8 mouse cellular contexts compared by ENCODE assay signal in the genomic region with DNA sequence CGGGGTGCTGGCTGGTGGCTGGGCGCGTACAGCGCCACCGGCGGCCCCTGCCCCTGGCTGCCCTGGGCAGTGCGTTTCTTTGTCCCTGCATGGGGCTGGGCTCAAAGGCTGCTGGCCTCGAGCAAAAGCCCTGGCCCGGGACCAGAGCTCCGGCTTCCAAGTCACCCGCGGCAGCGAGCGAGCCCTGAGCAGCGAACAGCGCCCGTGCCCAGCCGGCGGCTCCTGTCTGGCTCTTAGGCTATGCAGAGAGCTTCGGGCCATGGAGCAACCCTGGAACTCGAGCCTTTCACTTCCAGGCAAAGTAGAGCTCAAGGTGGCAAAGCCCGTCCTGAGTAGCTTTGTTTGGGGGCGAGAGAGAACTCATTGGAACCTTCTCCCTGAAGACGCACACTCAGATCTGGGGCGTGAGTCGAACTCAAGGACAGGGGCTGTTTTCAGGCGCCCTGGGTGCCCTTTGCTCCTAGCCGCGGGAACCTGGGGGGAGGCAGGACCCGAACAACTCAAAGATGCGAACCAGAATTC. TPM values are rescaled to one million over a fixed set of nuclear protein-coding genes. Genes with fewer than 3 reads are reported as not detected.
A peak's percentile ranks its signal among the peaks of the same experiment; 100 is the strongest.
DNase-seq lines count a peak whose midpoint lies in the region; ATAC-seq and TF ChIP-seq lines count a peak whose summit lies in the region.

No protein-coding gene starts in this region.

- TF ChIP-seq CTCF in Patski (IDR thresholded peaks at IDR 0.05): no peak
- no peak for TF ChIP-seq CTCF in bone marrow, adult 2 months (IDR thresholded peaks at IDR 0.05; ENCODE audit: control insufficient read depth, insufficient read depth, low read length)

- H3K9me3 ChIP-seq in forebrain, embryonic 12.5 days: no peaks in the 10 kb centered on the region

- peak overlapping the region; percentile 64 for H3K9ac ChIP-seq in forebrain, embryonic 12.5 days

- POLR2A ChIA-PET in Patski (lab: Charles Lee): no interaction called here

- in situ Hi-C loops in Patski (cut with MboI; ENCODE audit: low pct_unique_long_range_greater_than_20kb): no loop called here

- intact Hi-C loops in heart, postnatal 25 days (cut with DNase I): loop anchor here (10.0 kb wide), 2 partner anchors 214 to 714 kb away; no protein-coding TSS in a partner anchor

- H3K4me2 ChIP-seq in forebrain, embryonic 12.5 days: peak overlapping the region; percentile 86

- no peak for TF ChIP-seq POLR2A in bone marrow, adult 2 months (IDR thresholded peaks at IDR 0.05; ENCODE audit: borderline replicate concordance, control insufficient read depth, low read depth, low read length)

- H3K4me1 ChIP-seq in bone marrow, adult 2 months (ENCODE audit: control insufficient read depth, insufficient read depth, low read length): no peaks in the 10 kb centered on the region
- peaks cover 50% of the 10 kb centered on the region for H3K4me1 ChIP-seq in forebrain, embryonic 12.5 days

- peak; percentile 23 for ATAC-seq in Patski
- ATAC-seq in forebrain, embryonic 12.5 days (ENCODE audit: low FRiP score): no peak
- no peak for ATAC-seq in megakaryocyte progenitor cell, adult 5-6 weeks (replicated peaks; ENCODE audit: poor library complexity)

- CTCF ChIA-PET in Patski (lab: Charles Lee): interaction anchor here (0.8 to 1.0 kb wide), 2 partner anchors 37 to 268 kb away, joined by 3 read pairs; no protein-coding TSS in a partner anchor

- H3K36me3 ChIP-seq in forebrain, embryonic 12.5 days (replicated peaks): no peaks in the 10 kb centered on the region

- 1% methylated on average over 31 of the region's 31 CpGs for WGBS in bone marrow, adult 2 months
- 1% methylated on average over 31 of the region's 31 CpGs for WGBS in forebrain, embryonic 12.5 days

- peak overlapping the region; percentile 4 for H3K4me3 ChIP-seq in bone marrow, adult 2 months (replicated peaks; ENCODE audit: control insufficient read depth, low read depth, low read length)
- peak overlapping the region; percentile 57 for H3K4me3 ChIP-seq in forebrain, embryonic 12.5 days (replicated peaks)

- H3K27me3 ChIP-seq in Patski: peaks cover 11% of the 10 kb centered on the region
- peaks cover 76% of the 10 kb centered on the region for H3K27me3 ChIP-seq in forebrain, embryonic 12.5 days

- no peak overlapping the region for H3K27ac ChIP-seq in bone marrow, adult 2 months (ENCODE audit: control insufficient read depth, insufficient read depth, low read depth, low read length, poor library complexity)
- no peak overlapping the region for H3K27ac ChIP-seq in forebrain, embryonic 12.5 days

- DNase-seq in Patski (ENCODE audit: low read depth, low spot score): no peak
- DNase-seq in heart, postnatal 25 days (ENCODE audit: low spot score): peak; percentile 21
- DNase-seq in kidney, postnatal 4 days: peak; percentile 63 to 77
- DNase-seq in lung, postnatal 25 days (ENCODE audit: low spot score): peak; percentile 14
- peak; percentile 12 for DNase-seq in skeletal muscle tissue, adult 2 months (ENCODE audit: low read depth, low spot score)

RNA-seq across cellular contexts. Expression of a gene that starts 0.8 kb away (rescaled TPM):
- polyA plus RNA-seq in Patski (2021): 2.0 TPM
- polyA plus RNA-seq in bone marrow, adult 2 months (2011; ENCODE audit: insufficient read depth, insufficient read length, low replicate concordance, missing spikeins): not detected in 2 replicates
- polyA plus RNA-seq in forebrain, embryonic 12.5 days (2016; fragmentation: Nextera tagmentation; extraction: Ambion mirVana): 2.8 and 3.8 TPM in 2 replicates
- total RNA-seq in heart, postnatal 25 days (2021): 1 to 10 TPM; 7.3 to 7.5 TPM
- total RNA-seq in megakaryocyte progenitor cell, adult 5-6 weeks (2015): not detected in 2 replicates
- not detected in 2 replicates for total RNA-seq in megakaryocyte progenitor cell, adult 5-6 weeks (2017)
